In the genomic region with DNA sequence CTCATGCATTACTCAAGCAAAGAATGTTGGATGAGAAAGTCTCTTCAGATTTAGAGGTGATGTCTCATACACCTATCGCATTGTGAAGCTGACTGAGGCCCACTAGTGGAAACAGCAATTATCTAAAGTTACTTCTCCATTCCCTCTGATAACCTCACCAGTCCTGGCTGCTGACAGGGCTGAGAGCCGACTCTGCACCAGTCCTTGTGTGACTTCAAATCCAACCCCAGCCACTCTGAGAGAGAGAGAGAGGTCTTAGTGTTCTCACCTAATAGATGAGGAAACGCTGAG, we compare ENCODE assay signal across 21 mouse cellular contexts.
A peak's percentile ranks its signal among the peaks of the same experiment; 100 is the strongest.
DNase-seq lines count a peak whose midpoint lies in the region; ATAC-seq and TF ChIP-seq lines count a peak whose summit lies in the region.
"Had no signal": no experiment of that assay in that cellular context is flagged by ENCODE, and none has a peak within 500 bp of the region (broad histone marks: within the 10 kb centered on the region; RNA-seq: fewer than 3 reads in every experiment).

No protein-coding gene starts in this region.

- no peak overlapping the region for H3K27ac ChIP-seq in kidney, postnatal 0 days
- H3K27ac ChIP-seq in heart, embryonic 12.5 days (ENCODE audit: poor library complexity, severe bottlenecking) = no peak overlapping the region
- H3K27ac ChIP-seq: embryonic facial prominence, embryonic 15.5 days; forebrain, embryonic 15.5 days; heart, embryonic 10.5 days; hindbrain, embryonic 12.5 days; liver, embryonic 13.5 days; midbrain, embryonic 13.5 days had no signal

- ATAC-seq in kidney, postnatal 0 days (replicated peaks; ENCODE audit: low FRiP score, low read depth) = no peak
- ATAC-seq in heart, embryonic 12.5 days (ENCODE audit: insufficient number of reproducible peaks, low FRiP score) = no peak
- ATAC-seq: forebrain, embryonic 15.5 days; inflammation-experienced regulatory T-cells, adult 6 months had no signal

- TF ChIP-seq CTCF in kidney, postnatal 0 days (IDR thresholded peaks at IDR 0.05; ENCODE audit: low read depth) = peak; percentile 27; the same call in 1 of the 2 replicates

- DNase-seq in embryo, embryonic 10.5 days (ENCODE audit: low spot score) = peak; percentile 3
- no peak for DNase-seq in embryo, embryonic 9.5 days (ENCODE audit: extremely low spot score)
- no peak for DNase-seq in kidney, postnatal 0 days (ENCODE audit: low spot score)
- no peak for DNase-seq in kidney, postnatal 10 days
- DNase-seq in Muller cell, postnatal 12 days (ENCODE audit: inconsistent ontology term) = peak; percentile 13
- DNase-seq in spleen, adult 12 weeks (ENCODE audit: low spot score) = no peak
- DNase-seq: adrenal gland, postnatal 36 days; layer of hippocampus, adult 9-11 months; liver, embryonic 13.5 days; lung, adult 2 months; lung, postnatal 14 days; right cerebral cortex, postnatal 25 days; thymus, postnatal 14 days had no signal

- H3K4me2 ChIP-seq in kidney, postnatal 0 days (ENCODE audit: low read length) = no peak overlapping the region
- H3K4me2 ChIP-seq in heart, embryonic 12.5 days = no peak overlapping the region
- H3K4me2 ChIP-seq: embryonic facial prominence, embryonic 15.5 days; forebrain, embryonic 15.5 days; hindbrain, embryonic 12.5 days; liver, embryonic 13.5 days; midbrain, embryonic 13.5 days had no signal

- H3K36me3 ChIP-seq in kidney, postnatal 0 days (ENCODE audit: insufficient read depth, low read length) = no peaks in the 10 kb centered on the region
- no peaks in the 10 kb centered on the region for H3K36me3 ChIP-seq in heart, embryonic 12.5 days
- H3K36me3 ChIP-seq: embryonic facial prominence, embryonic 15.5 days; forebrain, embryonic 15.5 days; heart, embryonic 10.5 days; hindbrain, embryonic 12.5 days; liver, embryonic 13.5 days; midbrain, embryonic 13.5 days had no signal

- H3K9me3 ChIP-seq in kidney, postnatal 0 days (replicated peaks; ENCODE audit: low read length) = no peaks in the 10 kb centered on the region
- no peaks in the 10 kb centered on the region for H3K9me3 ChIP-seq in heart, embryonic 12.5 days (replicated peaks)
- H3K9me3 ChIP-seq: embryonic facial prominence, embryonic 15.5 days; forebrain, embryonic 15.5 days; heart, embryonic 10.5 days; hindbrain, embryonic 12.5 days; liver, embryonic 13.5 days; midbrain, embryonic 13.5 days had no signal

- WGBS in kidney, postnatal 0 days = 34% methylated on average over 3 of the region's 3 CpGs
- 12% methylated on average over 3 of the region's 3 CpGs for WGBS in heart, embryonic 12.5 days

- no peak overlapping the region for H3K4me3 ChIP-seq in kidney, postnatal 0 days (replicated peaks; ENCODE audit: low read depth, low read length)
- H3K4me3 ChIP-seq in heart, embryonic 12.5 days = no peak overlapping the region
- H3K4me3 ChIP-seq: embryonic facial prominence, embryonic 15.5 days; forebrain, embryonic 15.5 days; heart, embryonic 10.5 days; hindbrain, embryonic 12.5 days; left cerebral cortex, adult 2 months; liver, embryonic 13.5 days; midbrain, embryonic 13.5 days had no signal

- H3K27me3 ChIP-seq in kidney, postnatal 0 days (ENCODE audit: insufficient read depth, low read length) = no peaks in the 10 kb centered on the region
- H3K27me3 ChIP-seq in heart, embryonic 12.5 days (replicated peaks) = peaks cover 12% of the 10 kb centered on the region
- H3K27me3 ChIP-seq: embryonic facial prominence, embryonic 15.5 days; forebrain, embryonic 15.5 days; hindbrain, embryonic 12.5 days; liver, embryonic 13.5 days; midbrain, embryonic 13.5 days had no signal

- H3K4me1 ChIP-seq in kidney, postnatal 0 days (replicated peaks; ENCODE audit: insufficient read depth, low read length) = no peaks in the 10 kb centered on the region
- H3K4me1 ChIP-seq in heart, embryonic 12.5 days (replicated peaks) = no peaks in the 10 kb centered on the region
- H3K4me1 ChIP-seq: embryonic facial prominence, embryonic 15.5 days; forebrain, embryonic 15.5 days; liver, embryonic 13.5 days had no signal

- no peak overlapping the region for H3K9ac ChIP-seq in kidney, postnatal 0 days (ENCODE audit: low read depth, low read length)
- H3K9ac ChIP-seq in heart, embryonic 12.5 days = no peak overlapping the region
- H3K9ac ChIP-seq: embryonic facial prominence, embryonic 15.5 days; forebrain, embryonic 15.5 days; hindbrain, embryonic 12.5 days; liver, embryonic 13.5 days; midbrain, embryonic 13.5 days had no signal

Comparison
In these comparisons a context has a peak if more than half of its experiments do, and no peak if none do; other contexts are left out.
1. DNase-seq: peak in embryo, embryonic 10.5 days (single experiment) and Muller cell, postnatal 12 days (single experiment); none in embryo, embryonic 9.5 days (single experiment), kidney, postnatal 0 days (single experiment), kidney, postnatal 10 days (single experiment) and spleen, adult 12 weeks (single experiment).